Mouse (Mus musculus) cerebellum, postnatal 25 days (tissue): Measurements from ENCODE around the gene Map3k3.
"Not testable (repeated sequence)": the region's sequence is repeated elsewhere in the genome, so short reads cannot be mapped to it uniquely, and the experiment has no call there.

Source experiments
- DNase-seq, 2 experiments: peaks; one replicate each; pipeline ENCODE4 v3.0.0; 2021; ENCODE audit warnings: mixed read lengths in 2 of 2

The Map3k3 gene

DNA sequence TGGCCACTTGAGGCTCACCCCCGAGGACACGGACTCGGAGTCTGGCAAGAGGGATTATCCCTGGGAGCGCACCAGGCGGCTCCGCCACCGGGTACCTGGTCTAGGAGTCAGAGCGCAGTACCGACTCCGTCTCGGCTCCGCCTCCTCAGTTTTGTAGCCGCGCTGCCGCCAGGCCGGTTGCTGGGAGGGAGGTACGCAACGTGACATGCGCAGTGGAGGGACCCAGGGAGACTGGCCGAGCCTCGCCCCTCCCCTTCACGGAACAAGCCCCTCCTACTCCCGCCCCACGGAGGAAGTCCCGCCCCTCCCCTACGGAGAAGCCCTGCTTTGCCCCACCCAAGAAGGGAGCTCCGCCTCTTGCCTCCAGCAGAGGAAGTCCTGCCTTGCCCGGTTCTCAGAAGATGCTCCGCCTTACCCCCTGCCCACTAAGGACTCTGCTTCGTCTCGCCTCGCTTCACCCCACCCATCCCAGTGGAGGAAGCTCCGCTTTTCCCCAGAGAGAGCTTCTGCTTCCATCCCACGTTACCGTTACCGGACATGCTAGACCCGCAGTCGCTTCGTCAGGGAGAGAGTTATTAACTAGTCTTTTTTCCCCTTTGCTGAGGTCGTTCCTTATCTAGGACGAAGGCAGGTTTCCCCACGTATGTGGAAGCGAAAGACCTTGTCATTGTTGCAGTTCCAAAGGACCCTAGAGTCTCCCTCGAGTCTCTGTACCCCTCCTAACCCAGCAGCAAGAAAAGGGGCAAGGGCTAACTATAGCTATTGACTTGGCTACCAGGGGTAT, 109.2 kb downstream of the Map3k3 start:
- DNase-seq, result peak; percentile 97 to 99

DNA sequence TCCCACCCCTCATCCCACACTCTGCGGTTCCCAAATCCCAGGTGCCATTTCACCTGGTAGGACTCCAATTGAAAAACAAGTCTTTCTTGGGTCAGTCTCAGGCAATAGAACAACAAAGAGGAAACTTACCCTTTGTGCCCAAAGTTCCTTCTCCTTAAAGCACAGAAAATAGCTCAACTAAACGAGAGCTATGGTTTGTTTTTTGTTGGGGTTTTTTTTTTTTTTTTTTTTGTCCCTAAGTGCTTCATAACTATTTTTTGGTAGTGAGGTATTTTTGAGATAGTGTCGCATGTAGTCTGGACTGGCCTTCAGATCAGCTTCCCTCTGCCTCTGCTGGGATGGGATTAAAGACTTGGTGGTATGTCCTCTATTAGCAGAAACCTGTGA, 109.7 kb downstream of the Map3k3 start:
- no peak for DNase-seq

DNA sequence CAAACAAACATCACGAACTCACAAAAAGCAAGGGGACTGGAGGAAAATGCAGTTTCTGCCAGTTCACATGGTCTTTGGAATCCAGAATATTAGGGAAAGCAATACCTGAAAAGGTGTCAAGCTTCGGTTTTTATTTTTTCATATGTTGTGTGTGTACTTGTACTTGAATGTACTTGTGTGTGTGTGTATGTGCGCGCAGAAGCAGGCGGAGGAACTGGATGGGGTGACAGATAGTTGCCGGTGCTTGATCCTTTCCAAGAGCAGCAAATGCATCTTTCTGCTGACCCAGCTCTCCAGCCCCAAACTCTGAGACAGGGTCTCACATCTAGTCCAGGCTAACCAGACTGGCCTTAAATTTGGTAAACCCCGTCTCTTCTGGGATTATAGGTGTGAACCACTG, 110.5 kb downstream of the Map3k3 start:
- no peak for DNase-seq

GRCm38 (mm10) chr11:106195341-106195740, 110.9 kb downstream of the Map3k3 start:
- no peak for DNase-seq

DNA sequence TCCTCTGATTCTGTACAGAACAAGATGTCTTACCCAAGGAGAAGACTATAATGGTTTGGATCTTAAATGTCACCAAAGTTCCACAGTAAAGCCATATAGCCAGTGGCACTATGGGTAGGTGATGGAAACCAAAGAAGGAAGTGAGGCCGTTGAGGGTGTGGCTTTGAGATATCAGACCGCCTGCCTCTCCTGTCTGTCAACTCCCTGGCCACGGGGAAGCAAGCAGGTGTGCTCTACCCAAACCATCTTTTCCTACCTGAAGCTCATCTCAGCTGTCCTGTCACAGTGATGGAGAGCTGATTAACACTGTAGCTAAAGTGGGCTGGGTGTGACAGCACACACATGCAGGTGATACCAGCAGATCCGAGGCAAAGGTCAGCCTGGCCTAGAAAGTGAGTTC, 113.9 kb downstream of the Map3k3 start:
- no peak for DNase-seq

- not testable (repeated sequence) for DNase-seq
Observed at GRCm38 (mm10) chr11:106199997-106200396, 115.6 kb downstream of the Map3k3 start.

DNA sequence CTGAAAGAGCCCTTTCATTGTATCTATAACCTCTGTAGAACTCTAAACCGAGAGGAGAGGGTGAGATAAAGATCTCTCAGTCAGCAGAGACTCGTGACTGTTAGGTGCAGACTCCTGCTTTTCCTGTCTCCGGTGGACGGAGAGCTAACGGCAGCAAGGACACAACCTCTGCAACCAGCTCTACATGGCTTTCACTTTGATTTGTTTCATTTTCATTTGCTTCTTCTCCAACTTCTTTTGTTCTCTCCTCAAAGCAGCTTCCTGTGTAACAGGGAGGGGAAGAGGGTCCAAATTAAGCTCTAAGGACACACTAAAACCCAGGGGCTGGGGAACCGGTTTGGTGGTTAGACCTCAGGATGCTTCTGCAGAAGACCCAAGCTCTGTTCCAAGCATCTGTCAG, 116.3 kb downstream of the Map3k3 start:
- DNase-seq, result no peak

GRCm38 (mm10) chr11:106201337-106202122, 117.1 kb downstream of the Map3k3 start:
- no peak for DNase-seq

GRCm38 (mm10) chr11:106202123-106202465, 117.7 kb downstream of the Map3k3 start, which contains the start of gene Strada:
TSS of gene Strada (minus strand) at chr11:106202168.
- no peak for DNase-seq
